8 mouse cellular contexts compared by ENCODE assay signal in the genomic region with DNA sequence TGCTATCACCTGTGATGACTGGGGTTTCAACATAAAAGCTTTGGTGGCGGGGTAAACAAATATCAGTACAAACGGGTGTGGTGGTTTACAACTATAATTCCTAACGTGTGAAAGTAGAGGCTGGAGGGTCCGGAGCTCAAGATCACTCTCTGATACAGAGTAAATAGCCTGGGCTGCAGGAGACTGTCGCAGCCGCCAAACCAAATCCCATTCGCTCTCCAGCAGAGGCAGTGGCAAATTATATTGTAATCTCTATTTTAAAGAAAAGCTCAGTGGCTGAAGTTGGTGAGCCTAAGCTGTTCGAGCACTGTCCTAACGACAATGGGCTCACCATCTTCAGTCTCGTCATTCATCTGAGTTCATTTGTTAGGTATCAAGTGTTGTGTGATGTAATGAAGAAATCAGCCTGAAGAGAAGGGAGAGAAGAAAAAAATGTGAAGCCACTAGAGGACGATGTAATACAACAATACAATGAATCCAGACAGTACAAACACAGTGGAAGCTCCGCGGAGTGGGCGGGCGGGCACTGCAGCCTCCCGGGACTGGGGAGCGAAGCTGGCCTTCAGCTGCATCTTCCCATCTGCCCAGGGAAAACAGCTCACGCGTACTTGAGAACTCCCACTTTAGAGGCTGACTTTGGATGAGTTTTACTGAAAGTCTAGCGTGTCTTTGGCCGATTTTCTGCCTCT. TPM values are rescaled to one million over a fixed set of nuclear protein-coding genes. Genes with fewer than 3 reads are reported as not detected.
DNase-seq lines count a peak whose midpoint lies in the region; ATAC-seq and TF ChIP-seq lines count a peak whose summit lies in the region.

No protein-coding gene starts in this region.

- no peak overlapping the region for H3K4me3 ChIP-seq in intestine, embryonic 16.5 days (ENCODE audit: low read length)
- H3K4me3 ChIP-seq in thymus, adult 2 months (ENCODE audit: control insufficient read depth, insufficient read depth, low read length) = no peak overlapping the region

- peak; percentile 11 for DNase-seq in kidney, adult 18-20 months
- no peak for DNase-seq in kidney, adult 9 months
- DNase-seq in adrenal gland, postnatal 25 days = peak; percentile 42
- peak; percentile 30 to 78 for DNase-seq in frontal cortex, adult 2 months (ENCODE audit: extremely low spot score in 1 of 2, low spot score in 1 of 2)
- DNase-seq in left cerebral cortex, postnatal 36 days (ENCODE audit: low spot score in 2 of 2) = peak; percentile 61 to 65
- DNase-seq in right cerebral cortex, postnatal 36 days (ENCODE audit: low spot score in 2 of 2) = peak; percentile 56 to 69
- no peak for DNase-seq in thymus, adult 2 months

- no peak for TF ChIP-seq POLR2A in thymus, adult 2 months (IDR thresholded peaks at IDR 0.05; ENCODE audit: control insufficient read depth, extremely low read depth, insufficient read depth, low read length, poor library complexity)

- no peak overlapping the region for H3K27ac ChIP-seq in intestine, embryonic 16.5 days (ENCODE audit: low read length)
- no peak overlapping the region for H3K27ac ChIP-seq in thymus, adult 2 months (ENCODE audit: control insufficient read depth, insufficient read depth, low read length)

- peak overlapping the region; percentile 28; the same call in 1 of the 2 replicates for H3K4me2 ChIP-seq in intestine, embryonic 16.5 days (ENCODE audit: low read depth, low read length)

- no peaks in the 10 kb centered on the region for H3K36me3 ChIP-seq in intestine, embryonic 16.5 days (ENCODE audit: control insufficient read depth, insufficient read depth, low read length)
- H3K36me3 ChIP-seq in thymus, adult 2 months (ENCODE audit: control insufficient read depth, insufficient read depth, low read length) = no peaks in the 10 kb centered on the region

- TF ChIP-seq CTCF in thymus, adult 2 months (IDR thresholded peaks at IDR 0.05; ENCODE audit: borderline replicate concordance, control insufficient read depth, extremely low read depth, insufficient read depth, low read length, poor library complexity) = no peak

- no peaks in the 10 kb centered on the region for H3K27me3 ChIP-seq in intestine, embryonic 16.5 days (replicated peaks; ENCODE audit: control insufficient read depth, insufficient read depth, low read length)
- no peaks in the 10 kb centered on the region for H3K27me3 ChIP-seq in thymus, adult 2 months (ENCODE audit: control insufficient read depth, insufficient read depth, low read length)

- peaks cover 3% of the 10 kb centered on the region; the same call in 1 of the 2 replicates for H3K4me1 ChIP-seq in intestine, embryonic 16.5 days (ENCODE audit: control insufficient read depth, insufficient read depth, low read length)
- H3K4me1 ChIP-seq in thymus, adult 2 months (replicated peaks; ENCODE audit: control insufficient read depth, insufficient read depth, low read length) = no peaks in the 10 kb centered on the region

- H3K9me3 ChIP-seq in intestine, embryonic 16.5 days (ENCODE audit: control insufficient read depth, low read length) = no peaks in the 10 kb centered on the region; the same call in 1 of the 2 replicates

- intact Hi-C loops in left cerebral cortex, postnatal 36 days (cut with DNase I) = loop anchor here (2.0 to 10.0 kb wide), 3 partner anchors 848 to 1798 kb away; no protein-coding TSS in a partner anchor

- peak overlapping the region; percentile 36; the same call in 1 of the 2 replicates for H3K9ac ChIP-seq in intestine, embryonic 16.5 days (ENCODE audit: low read depth, low read length)

- no peak for ATAC-seq in intestine, embryonic 16.5 days

- WGBS in intestine, embryonic 16.5 days = 47% methylated on average over 21 of the region's 21 CpGs
- WGBS in thymus, adult 2 months = 85% methylated on average over 21 of the region's 21 CpGs

RNA-seq across cellular contexts. Expression of a gene that starts 13.8 kb away (rescaled TPM):
- total RNA-seq in adrenal gland, postnatal 25 days (2021) = 46.1 and 47.9 TPM in 2 replicates
- 42.0 and 43.4 TPM in 2 replicates for polyA plus RNA-seq in frontal cortex, adult 2 months (2012; rRNA removed)
- polyA plus RNA-seq in intestine, embryonic 16.5 days (2015; fragmentation: Nextera tagmentation; extraction: Ambion mirVana) = 59.1 and 70.4 TPM in 2 replicates
- total RNA-seq in left cerebral cortex, postnatal 36 days (2021) = 10 to 100 TPM; 44.7 to 46.4 TPM
- 31.4 and 33.4 TPM in 2 replicates for polyA plus RNA-seq in thymus, adult 2 months (2012; rRNA removed)

Comparison
In these comparisons a context has a peak if more than half of its experiments do, and no peak if none do; other contexts are left out.
1. DNase-seq: peak in kidney, adult 18-20 months (single experiment), adrenal gland, postnatal 25 days (single experiment), frontal cortex, adult 2 months (2 of 2), left cerebral cortex, postnatal 36 days (2 of 2) and right cerebral cortex, postnatal 36 days (2 of 2); none in kidney, adult 9 months (single experiment) and thymus, adult 2 months (single experiment).